Mouse (Mus musculus): ENCODE measurements around the gene Gm7534.

DNA sequence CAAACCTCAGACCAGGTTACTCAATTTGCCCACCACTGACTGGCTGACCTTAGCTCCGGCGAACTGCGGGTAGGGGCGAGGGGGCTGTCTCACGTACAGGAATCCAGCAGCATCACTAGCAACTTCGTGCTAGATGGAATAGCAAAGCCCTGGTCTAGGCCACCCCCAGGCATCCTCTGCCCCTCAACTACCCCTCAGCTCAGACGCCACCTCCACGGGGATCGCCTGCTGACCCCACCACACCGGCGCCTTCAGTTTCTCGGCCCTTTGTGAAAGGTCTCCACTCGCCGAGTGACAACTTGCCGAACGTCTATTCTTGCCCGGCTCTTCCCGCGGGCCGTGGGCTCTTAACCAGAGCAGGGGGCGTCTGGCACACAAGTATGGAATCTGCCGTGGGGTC is 16.5 kb downstream of the Gm7534 start:
- TF ChIP-seq POLR2A (IDR thresholded peaks at IDR 0.05; ENCODE audit: extremely low read depth, insufficient read depth, low read length) (no peak), CTCF (IDR thresholded peaks at IDR 0.05; ENCODE audit: extremely low read depth, insufficient read depth, low read length) (no peak)

All from cortical plate, adult 2 months (tissue).